Mouse (Mus musculus) cortical plate, adult 2 months (tissue): ENCODE results near the gene Gm11213. TPM values are rescaled to one million over a fixed set of nuclear protein-coding genes. Genes with fewer than 3 reads are reported as not detected.

Source experiments
- H3K27ac ChIP-seq: fragments of 200-500 bp; 2 replicates; pipeline ENCODE4 v1.5.1; 2012; ENCODE audit warnings: low read length, control low read depth, inconsistent platforms; ENCODE audit not compliant: insufficient read depth
- H3K4me1 ChIP-seq: fragments of 200-500 bp; 2 replicates; pipeline ENCODE4 v1.6.1; 2011; ENCODE audit warnings: low read length; ENCODE audit not compliant: control insufficient read depth, insufficient read depth
- H3K4me3 ChIP-seq: fragments of 200-500 bp; 2 replicates; pipeline ENCODE4 v1.5.1; 2011; ENCODE audit warnings: mild to moderate bottlenecking, low read length, control low read depth; ENCODE audit not compliant: insufficient read depth
- CTCF ChIP-seq: fragments of 200-500 bp; IDR thresholded peaks from 2 replicates; pipeline ENCODE4 v1.5.1; 2011; ENCODE audit warnings: mild to moderate bottlenecking, control low read depth, low read length; ENCODE audit not compliant: insufficient read depth; ENCODE audit errors: extremely low read depth
- POLR2A ChIP-seq: fragments of 200-500 bp; IDR thresholded peaks from 2 replicates; pipeline ENCODE4 v1.6.1; 2011; ENCODE audit warnings: mild to moderate bottlenecking, low read length, control low read depth; ENCODE audit not compliant: insufficient read depth; ENCODE audit errors: extremely low read depth
- polyA plus RNA-seq: library from polyadenylated mRNA; depleted of rRNA; stranded (reverse); fragments of >200 nt; gene quantifications from 2 replicates; pipeline ENCODE4 v1.2.3, GENCODE M21; 2012; rRNA removed

The Gm11213 gene
- polyA plus RNA-seq, 1 experiment: not detected

DNA sequence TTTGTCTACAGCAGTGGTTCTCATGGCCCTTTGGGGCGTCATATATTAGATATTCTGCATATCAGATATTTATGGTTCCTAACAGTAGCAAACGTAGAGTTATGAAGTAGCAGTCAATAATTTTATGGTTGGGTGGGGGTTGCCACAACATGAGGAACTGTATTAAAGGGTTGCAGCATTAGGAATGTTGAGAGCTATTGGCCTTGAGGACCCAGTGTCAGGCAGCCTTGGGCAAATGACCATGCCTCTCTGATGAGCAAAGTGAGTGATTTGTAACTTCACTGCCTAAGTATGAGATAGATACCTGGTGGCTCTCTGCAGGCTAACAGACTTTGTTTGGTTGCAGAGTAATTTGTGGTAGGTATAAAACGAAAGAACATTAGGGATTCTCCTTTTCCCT is 54.2 kb downstream of the Gm11213 start:
- peaks cover 6% of the 10 kb centered on the region for H3K4me1 ChIP-seq
- H3K27ac ChIP-seq: no peak overlapping the region
- H3K4me3 ChIP-seq: no peak overlapping the region
- TF ChIP-seq CTCF (no peak), POLR2A (no peak)

DNA sequence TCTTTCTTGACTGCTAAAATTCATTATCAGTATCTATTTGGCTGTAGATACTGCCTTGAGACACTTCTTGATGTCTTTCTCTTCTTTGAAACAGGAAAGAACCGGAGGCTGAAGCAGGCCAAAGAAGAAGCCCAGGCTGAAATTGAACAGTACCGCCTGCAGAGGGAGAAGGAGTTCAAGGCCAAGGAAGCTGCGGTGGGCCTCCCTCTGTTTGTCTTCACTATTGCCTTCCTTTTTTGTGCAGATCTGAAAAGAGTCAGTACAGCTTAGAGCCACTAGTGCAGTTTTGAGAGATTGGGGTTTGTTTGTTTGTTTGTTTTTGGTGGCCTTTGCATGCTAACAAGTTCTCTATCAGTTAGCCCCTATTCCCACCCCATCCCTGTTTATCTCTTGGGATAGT is 56.6 kb downstream of the Gm11213 start:
- Histone ChIP-seq H3K4me1 (peaks cover 6% of the 10 kb centered on the region), H3K4me3 (no peak overlapping the region), H3K27ac (no peak overlapping the region)
- TF ChIP-seq CTCF (no peak), POLR2A (no peak)

DNA sequence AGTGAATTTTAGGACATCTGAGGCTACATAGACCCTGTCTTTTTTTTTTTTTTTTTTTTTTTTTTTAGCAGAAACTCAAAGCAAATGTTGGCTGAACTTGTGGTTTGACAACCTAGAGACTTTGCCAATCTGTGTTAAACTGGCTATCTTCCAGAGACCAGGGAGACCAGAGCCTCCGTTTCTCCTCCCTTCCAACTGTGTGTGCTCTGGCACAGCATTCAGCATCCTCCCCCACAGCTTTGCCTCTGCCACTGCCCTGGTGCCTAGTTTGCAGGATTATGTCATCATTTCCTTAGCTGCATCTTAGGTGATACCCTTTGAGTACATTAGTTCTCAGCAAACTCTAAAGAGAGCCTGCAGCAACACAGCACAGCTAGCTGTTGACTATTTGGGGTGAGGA is 57.3 kb downstream of the Gm11213 start:
- Histone ChIP-seq H3K27ac (no peak overlapping the region), H3K4me1 (peaks cover 6% of the 10 kb centered on the region), H3K4me3 (no peak overlapping the region)
- TF ChIP-seq POLR2A (no peak), CTCF (no peak)

Other genes with a start within 250 kb of the Gm11213 start
- gene Orm3, start 249.1 kb downstream of the Gm11213 start, polyA plus RNA-seq: not detected in 2 replicates
- gene Orm2, start 242.8 kb downstream of the Gm11213 start, polyA plus RNA-seq: not detected in 2 replicates
- gene Akna, start 201.9 kb downstream of the Gm11213 start, polyA plus RNA-seq: 1.8 and 2.0 TPM in 2 replicates
- gene Whrn, start 109.3 kb downstream of the Gm11213 start, polyA plus RNA-seq: 56.2 and 57.5 TPM in 2 replicates
- gene Atp6v1g1, start 60.5 kb downstream of the Gm11213 start, polyA plus RNA-seq: 123 and 124 TPM in 2 replicates
- gene Tmem268, start 46.5 kb downstream of the Gm11213 start, polyA plus RNA-seq: 11.4 and 13.9 TPM in 2 replicates
- not detected in 2 replicates for gene Tex48, start 17.2 kb upstream of the Gm11213 start, polyA plus RNA-seq
- gene Gm11214, start 58.1 kb upstream of the Gm11213 start, polyA plus RNA-seq: not detected in 2 replicates
- not detected in 2 replicates for gene Tnfsf15, start 139.9 kb upstream of the Gm11213 start, polyA plus RNA-seq